Mouse (Mus musculus): ENCODE results near the gene Gm28035.

Gm28035 gene

DNA sequence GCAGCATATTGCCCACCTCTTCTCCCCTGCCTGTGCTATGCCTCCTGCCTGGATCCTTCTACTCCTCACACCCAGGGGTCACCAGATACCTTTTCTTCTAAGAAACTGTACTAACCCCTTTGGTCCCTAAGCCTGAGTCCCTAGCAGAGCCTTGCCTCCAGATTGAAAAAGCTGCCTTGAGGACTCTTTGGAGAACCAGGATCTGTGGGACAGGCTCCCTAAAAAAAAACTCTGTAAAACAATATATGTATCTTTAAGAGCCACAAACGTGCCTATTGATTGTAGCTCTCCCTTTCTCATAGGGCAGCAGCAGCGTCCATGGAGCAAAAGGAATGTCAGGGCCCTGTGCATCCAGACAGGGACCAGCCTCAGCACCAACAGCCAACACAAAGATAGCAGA lies at the start of gene Gm28035:
TSS of gene Gm28035 (plus strand) at position 301 of the 400 bp plus-strand sequence.
- in situ Hi-C loops (cut with MboI; ENCODE audit: low sequenced_read_pairs), result no loop called here

DNA sequence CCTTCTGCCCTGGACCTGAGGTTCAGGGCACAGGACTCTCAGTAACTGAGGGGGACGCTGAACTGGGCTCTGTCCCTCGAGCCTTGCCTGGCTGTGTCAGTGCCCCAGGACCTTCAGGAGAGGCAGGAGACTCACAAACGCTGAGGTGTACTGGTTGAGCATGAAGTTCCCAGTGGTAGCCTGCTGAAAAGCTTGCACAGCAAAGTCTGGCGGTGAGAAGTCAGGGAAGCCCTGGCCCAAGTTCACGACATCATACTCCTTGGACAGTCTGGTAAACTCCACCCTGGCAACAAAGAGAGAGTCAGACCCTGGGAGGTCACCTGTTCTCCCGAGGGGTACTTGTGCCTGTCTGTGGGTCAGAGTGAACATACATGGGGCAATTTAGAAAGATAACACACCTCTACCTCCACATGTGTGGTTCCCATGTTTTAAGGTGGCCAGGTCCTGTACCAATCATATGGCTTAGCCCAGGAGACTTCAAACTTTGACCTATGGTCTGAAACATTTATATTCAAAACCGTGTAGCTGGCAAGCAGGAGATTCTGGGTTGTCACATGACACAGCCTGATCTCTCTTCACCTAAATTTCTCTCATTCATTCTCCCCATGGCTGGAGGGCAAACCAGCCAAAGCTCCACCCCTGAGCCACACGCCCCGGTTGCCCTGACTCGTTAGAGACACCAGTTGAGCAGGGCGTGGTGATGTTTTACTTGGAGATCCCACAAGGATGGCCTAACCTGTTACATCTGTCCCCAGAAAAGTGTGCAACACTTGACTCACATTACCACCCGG lies 48.4 kb upstream of the Gm28035 start:
- in situ Hi-C loops (cut with MboI; ENCODE audit: low sequenced_read_pairs), result no loop called here

DNA sequence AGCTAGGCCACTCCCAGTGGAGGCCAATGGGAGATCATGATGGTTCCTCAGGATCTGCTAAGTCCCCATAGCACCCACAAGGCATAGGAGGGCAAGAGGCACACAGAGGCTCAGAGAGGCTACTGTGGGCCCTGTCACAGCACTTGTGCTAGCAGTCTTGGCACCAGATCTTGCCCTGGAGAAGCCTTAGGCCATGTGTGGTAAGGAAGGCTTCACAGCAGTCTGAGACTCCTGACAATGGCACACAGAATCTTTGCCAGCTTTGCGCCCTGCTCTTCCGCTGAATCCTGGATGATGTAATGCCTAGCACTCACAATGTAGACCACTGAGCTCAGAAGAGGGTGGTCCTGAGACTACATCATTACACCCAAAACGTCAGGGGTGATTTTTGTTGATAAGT lies 45.7 kb upstream of the Gm28035 start:
- in situ Hi-C loops (cut with MboI; ENCODE audit: low sequenced_read_pairs), result no loop called here

DNA sequence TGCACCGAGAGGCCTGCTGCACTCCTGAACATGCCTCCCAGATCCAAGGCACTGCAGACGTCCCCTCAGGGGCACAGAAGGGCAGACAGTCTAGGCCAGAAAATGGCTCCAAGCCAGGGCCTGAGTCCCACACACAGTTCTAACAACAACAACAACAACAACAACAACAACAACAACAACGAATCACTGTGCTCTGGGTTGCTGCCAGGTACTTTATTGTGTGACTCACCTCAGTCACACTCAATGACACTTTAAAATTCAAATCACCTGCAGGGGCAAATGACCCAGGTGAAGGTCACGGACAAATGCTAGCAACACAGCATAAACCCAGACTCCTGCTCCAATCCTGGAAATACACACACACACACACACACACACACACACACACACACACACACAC lies 42.3 kb upstream of the Gm28035 start:
- in situ Hi-C loops (cut with MboI; ENCODE audit: low sequenced_read_pairs), result no loop called here

DNA sequence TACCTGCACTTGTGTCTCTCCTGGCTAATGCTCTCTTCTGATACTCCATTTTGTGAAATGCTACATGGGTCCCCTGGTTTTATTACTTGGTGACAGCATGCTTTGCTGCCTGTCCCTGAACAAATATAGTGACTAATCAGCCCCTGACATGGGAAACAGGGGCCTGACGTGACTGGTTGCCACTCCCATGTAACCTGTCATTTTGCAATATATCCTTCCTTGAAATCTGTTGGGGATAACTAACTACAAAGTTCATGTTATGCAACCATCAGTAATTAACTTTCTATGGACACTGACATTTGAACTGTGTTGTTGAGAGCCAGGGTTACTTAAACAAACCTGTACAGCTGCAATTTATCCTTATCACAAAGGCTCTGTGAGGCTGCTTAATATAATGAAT lies 40.4 kb upstream of the Gm28035 start:
- in situ Hi-C loops (cut with MboI; ENCODE audit: low sequenced_read_pairs), result no loop called here

DNA sequence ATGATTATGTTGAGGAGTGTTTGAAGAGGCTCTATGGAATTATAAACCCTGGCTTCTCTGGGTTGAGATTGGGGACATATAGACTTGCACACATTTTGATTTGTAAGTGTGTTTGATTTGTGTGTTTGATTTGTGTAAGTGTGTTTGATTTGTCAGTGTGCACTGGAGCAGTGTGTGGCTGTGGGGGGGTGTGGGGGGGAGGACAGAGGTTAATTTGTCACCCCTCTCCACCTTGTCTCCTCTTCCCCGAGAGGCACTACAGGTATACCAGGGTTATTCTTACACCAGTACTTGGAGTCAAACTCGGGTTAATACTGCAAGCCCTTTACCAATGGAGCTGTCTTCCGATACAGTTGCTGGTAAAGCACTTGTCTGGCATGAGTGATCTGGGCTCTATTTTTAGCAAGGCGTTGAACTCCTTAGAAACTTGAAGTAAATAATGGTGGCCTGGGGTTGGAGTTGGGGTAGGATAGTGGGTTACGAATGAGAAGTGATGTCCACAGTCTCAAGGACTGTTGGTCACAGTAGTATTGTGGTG lies 39.9 kb upstream of the Gm28035 start:
- in situ Hi-C loops (cut with MboI; ENCODE audit: low sequenced_read_pairs), result no loop called here

DNA sequence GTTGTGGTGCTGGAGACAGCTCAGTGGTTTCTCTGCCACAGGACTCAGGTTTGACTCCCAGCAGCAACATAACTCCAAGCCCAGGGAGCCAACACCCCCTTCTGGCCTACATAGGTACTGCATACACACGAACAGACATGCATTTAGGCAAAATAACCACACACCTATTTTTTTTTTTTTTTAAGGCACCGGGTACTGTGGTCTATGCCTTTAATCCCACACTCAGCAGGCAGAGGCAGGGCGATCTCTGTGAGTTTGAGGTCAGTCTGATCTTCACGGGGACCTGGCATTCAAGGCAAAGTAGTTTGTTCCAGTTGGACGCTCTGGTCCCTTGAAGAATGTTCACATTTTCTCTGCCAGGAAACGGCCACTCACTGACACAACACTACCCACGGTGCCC lies 36.9 kb upstream of the Gm28035 start:
- in situ Hi-C loops (cut with MboI; ENCODE audit: low sequenced_read_pairs), result no loop called here

DNA sequence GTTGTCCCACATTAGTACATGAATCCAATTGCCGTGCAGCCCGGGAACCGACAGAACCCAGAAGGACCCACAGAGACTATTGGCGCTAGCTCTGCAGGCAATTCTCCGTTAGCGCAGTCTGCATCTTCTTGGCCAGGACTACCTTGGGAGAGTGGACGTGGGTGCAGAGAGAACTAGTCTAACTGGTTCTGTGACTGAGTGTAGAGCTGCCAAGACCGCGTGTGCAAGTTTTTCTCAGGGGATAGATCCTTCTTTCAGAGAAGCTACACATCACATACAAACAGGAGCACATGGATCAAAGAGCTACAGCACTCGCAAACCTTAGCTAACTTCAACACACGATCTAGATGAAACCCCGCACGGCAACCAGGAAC lies 35.1 kb upstream of the Gm28035 start:
- in situ Hi-C loops (cut with MboI; ENCODE audit: low sequenced_read_pairs), result no loop called here

DNA sequence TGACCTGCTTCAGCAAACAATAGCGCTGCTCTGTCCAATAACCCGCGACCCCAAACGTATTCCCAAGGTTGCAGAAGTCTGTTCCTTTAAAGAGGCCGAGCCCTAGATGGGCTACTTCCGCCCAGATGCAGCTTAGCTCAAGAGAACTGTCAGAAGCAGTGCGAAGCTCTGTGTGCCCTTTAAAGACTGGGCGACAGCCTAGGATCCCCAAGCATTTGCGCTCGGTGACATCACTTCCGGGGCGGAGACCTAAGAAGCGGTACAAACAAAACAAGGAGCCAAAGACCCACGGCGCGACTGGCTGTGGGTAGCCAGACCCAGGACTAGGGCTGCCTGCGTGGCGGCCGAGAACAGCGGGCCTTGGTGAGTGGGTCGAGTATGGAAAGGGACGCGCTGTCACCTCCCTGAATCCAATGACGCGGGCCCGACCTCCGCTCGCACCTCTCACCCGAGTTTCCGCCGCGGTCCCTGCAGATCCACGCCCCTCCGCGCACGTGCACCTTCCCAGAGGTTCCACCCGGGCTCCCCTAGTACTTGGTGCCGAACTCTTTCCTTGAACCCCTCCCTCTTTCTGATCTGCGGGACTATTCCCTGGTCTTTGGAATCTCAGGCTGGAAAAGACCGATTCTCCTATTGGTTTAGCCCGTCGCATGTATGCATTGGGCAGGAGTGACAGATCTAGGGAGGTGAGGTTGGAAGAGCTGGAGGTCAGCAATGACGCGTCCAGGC lies 34.6 kb upstream of the Gm28035 start, which contains the start of gene Kyat1:
TSS of gene Kyat1 (minus strand) at position 219 of the 729 bp plus-strand sequence.
- in situ Hi-C loops (cut with MboI; ENCODE audit: low sequenced_read_pairs), result no loop called here

DNA sequence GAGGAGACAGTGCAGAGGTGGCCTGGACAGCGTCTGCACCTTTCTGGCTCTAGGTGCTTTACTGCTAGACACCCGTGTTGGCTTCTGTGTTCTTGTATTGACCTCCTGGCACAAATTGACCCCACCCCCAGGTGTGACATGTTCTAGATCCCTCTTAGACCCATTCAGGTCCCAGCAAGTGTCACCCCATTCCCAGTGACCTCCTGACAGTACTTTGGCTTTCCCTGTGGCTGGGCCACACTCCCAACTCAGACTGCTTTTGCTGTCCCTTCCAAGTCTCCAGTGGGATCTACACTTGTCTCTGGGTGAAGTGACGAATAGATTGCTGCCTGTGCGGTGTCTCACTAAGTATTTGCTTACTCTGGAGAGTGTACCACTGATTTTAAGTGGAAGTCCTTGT lies 33.0 kb upstream of the Gm28035 start:
- in situ Hi-C loops (cut with MboI; ENCODE audit: low sequenced_read_pairs), result no loop called here

DNA sequence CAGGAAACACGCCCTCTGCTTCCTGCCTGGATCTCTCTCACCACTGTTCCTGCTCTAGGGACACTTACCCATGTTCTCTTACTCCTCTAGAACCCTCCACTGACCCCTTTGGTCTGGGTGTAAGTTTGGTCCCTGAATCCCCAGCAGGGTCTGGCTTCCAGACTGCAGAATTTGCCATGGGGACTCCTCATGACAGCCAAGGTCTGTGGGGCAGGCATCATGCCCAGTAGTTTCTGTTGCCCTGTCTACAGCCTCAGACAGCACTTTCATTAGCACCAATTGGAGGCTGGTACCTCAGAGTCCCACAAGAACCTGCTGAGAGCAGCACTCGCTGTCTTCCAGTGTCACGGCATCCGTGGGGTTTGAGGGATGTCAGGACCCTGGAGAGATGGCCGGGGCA lies 32.5 kb upstream of the Gm28035 start:
- in situ Hi-C loops (cut with MboI; ENCODE audit: low sequenced_read_pairs), result no loop called here

DNA sequence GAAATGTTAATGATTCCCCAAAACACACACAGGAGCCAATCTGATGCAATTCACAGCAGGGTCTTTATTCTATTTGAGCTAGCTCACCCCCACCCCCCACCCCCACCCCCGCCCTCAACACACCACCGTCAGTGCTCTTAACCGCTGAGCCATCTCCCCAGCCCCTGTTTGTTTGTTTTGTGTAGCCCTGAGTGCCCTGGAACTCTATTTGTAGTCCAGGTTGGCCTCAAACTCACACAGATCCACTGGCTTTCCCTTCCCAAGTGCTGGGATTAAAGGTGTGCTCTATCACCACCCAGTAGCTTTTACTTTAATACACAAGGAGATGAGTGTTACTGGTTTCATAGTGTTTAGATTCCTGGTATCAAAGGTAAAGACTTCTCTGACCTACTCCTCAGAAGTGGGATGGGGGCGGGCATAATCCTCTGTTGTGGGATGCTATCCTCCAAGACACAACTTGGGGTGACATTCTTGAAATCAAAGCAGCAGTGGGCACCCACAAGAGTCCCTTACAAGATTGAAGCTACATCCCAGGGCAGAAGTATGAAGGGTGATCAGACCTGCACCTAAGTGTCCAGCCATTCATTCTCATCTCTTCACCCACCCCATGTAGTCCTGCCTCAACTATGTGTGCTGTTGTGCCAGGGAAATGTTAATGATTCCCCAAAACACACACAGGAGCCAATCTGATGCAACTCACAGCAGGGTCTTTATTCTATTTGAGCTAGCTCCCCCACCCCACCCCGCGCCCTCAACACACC lies 28.8 kb upstream of the Gm28035 start:
- in situ Hi-C loops (cut with MboI; ENCODE audit: low sequenced_read_pairs), result no loop called here

DNA sequence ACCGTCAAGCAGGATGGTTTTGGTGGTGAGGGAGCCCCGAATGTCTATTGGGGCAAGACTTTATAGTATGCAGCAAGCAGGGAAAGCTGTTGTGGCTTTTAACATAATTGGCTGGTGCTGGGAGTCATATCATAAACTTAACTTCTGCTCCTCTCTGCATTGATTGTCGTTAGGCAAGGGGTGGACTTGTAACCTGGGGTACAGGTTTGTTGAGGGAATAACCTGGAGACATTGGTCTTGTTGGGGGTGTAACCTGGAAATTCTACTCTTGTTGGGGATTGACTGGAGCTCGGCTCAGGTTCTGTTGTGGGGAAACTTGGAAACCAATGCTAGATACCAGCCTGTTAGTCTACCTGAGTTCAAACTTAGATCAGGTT lies 28.2 kb upstream of the Gm28035 start:
- in situ Hi-C loops (cut with MboI; ENCODE audit: low sequenced_read_pairs), result no loop called here

DNA sequence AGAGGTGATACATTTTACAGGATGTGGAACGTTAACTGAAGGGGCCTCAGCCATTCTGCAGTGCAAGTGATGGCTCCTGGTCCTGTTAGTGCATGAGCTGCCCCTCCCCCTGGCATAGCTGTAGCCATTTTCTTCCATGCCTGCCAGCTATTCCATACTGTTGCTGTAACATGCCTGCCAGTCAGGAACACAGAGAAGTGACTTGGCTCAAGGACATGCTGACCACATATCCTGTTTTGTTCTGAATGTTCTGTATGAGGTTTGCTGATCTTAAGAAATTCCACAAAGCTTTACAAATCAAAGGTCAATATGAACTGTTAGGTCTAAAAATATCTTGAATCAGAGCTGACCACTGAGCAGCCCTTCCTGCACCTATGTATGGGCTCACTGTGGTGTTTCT lies 27.4 kb upstream of the Gm28035 start:
- in situ Hi-C loops (cut with MboI; ENCODE audit: low sequenced_read_pairs), result no loop called here

DNA sequence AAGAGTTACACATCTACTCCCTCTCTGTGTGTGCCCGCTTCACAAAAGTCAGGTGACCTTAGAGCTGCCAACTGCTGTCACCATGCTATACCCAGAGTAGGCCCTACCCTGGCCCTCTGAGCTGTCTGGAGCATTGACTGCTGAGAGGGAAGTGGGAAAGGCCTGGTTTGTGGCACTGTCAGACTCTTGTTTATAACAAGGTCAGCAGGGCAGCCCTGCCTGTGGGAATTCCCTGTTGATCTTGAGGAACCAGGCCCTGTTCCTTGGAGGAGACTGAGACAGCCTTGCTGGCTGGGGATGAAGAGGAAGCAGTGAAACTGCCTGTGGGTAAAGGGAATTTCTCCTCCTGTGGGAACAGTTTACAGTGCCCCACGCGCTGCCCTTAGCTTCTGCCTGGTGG lies 25.6 kb upstream of the Gm28035 start:
- in situ Hi-C loops (cut with MboI; ENCODE audit: low sequenced_read_pairs), result no loop called here

DNA sequence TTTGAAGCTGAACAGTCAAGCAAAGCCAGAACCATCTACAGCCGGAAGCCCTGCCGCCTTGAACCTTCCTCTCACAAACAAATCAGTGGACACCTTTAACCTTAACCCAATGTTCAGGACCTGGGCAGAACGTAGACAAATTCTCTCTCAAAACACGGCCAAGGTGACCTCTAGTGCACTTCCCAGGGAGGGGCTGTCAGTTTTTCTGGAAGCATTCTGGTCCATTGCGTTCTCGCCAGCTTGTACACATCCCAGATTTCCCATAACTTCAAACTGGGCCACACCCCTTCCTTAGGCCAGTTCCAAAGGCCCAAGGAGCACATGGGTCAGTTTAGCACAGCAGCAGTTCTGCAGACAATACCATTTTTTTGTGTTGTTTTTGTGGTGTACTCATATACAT lies 24.9 kb upstream of the Gm28035 start:
- in situ Hi-C loops (cut with MboI; ENCODE audit: low sequenced_read_pairs), result no loop called here

DNA sequence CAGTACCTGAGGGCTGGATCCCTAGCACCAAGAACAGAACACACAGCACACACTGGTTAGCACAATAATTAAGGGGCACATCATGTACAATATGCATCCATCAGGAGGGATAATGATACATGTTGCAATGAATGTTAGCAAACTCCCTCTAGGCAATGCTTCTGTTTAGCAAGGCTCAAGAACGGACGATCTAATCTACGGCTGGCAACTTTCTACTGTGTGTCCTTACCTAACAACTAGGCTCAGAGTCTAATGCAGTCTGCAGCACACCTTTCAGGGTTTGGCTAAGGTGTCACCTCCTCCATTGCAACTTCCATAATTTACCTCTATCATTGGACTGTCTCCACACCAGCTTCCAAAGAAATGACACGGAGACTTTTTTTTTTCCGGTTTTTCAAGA lies 24.1 kb upstream of the Gm28035 start:
- in situ Hi-C loops (cut with MboI; ENCODE audit: low sequenced_read_pairs), result no loop called here

DNA sequence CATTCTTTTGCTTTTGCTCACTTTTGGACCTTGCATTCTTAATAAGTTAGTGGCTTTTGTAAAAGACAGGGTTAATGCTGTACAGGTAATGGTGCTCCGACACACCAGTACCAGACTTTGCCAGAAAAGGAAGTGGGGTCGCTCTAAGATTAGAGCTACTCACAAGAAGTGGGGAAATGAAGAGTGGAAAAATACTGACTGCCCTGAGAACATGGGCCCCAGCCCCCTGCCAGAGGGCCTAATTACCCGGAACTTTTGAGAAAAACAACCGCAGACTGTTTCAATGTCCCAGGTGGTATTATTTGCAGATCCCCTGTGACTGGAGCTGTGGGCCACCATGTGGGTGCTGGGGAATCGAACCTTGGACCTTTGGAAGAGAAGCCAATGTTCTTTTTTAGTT lies 4.8 kb upstream of the Gm28035 start:
- in situ Hi-C loops (cut with MboI; ENCODE audit: low sequenced_read_pairs), result no loop called here

DNA sequence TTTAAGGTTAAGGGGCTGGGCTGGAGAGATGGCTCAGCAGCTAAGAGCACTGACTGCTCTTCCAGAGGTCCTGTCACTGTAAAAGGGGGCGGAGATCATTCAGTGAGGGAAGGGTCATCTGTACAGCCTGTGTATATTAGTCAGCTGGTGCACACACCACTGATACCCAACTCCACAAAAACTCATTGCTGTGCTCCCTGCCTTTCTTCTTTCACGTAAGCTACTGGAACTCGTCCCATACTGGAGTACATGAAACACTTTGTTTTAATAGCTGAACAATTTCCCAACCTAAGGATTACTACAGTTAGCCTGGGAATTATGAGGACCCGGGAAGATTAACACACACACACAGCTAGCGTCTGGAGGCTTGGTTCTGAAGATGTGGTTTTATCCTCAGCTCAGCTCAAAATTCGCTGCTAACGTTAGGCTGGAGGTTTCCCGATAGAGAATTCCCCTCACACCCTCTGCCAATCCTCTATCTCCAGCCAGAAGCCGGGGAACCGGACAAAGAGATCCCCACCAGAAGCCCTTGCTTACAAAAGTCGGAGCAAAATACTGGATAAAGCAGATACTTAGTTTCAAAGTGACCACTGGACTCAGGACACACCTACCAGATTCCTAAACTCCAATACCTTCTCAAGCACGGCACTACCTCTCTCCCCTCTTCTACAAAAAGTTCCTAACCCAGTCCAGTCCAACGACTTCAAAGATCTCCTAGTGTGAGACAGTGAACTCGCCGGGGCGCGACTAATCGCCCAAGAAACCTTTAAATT lies 3.8 kb upstream of the Gm28035 start:
- in situ Hi-C loops (cut with MboI; ENCODE audit: low sequenced_read_pairs), result no loop called here

DNA sequence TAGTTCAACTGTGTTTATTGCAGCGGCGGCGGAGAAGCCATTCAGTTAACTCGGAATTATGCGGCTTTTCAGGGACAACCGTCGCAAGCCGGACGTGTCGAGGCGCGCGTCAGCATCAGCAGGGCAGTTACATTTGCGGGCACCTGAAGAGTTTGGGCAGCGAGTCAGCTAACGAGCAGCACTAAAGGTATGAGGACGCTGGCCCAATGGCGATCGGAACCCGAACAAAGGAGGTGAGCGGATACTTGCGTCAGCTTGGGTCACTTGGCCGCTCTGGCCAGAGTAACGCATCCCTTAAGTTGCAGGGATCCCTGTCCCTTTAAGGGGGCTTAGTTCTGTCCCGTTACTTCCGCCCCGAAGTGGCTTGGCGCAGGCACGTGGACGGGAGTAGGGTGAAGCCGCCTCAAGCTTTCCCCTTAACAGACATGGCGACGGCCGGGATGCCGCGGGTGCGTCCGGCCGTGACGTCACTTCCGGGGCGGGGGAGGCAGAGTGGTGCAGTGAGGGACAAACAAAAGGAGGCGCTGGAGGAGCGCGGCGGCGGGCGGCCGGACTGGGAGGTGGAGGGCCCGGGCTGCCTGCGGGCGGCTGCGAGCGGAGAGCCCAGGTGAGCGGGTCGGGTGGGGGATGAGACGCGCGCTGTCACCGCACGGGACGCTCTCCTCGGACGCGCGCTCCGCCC lies 3.0 kb upstream of the Gm28035 start, which contains the start of gene Lrrc8a:
TSS of gene Lrrc8a (plus strand) at position 517 of the 682 bp plus-strand sequence.
- in situ Hi-C loops (cut with MboI; ENCODE audit: low sequenced_read_pairs), result no loop called here

All from CH12F3 (cell line).